Mouse (Mus musculus): ENCODE measurements around the gene Enox1.

Enox1 gene

GRCm38 (mm10) chr14:77272931-77273446 lies 116.4 kb downstream of the Enox1 start:
- in situ Hi-C loops (cut with MboI, MseI): no loop called here

- in situ Hi-C loops (cut with MboI, MseI): no loop called here
Measured at GRCm38 (mm10) chr14:77273721-77274120, 117.2 kb downstream of the Enox1 start.

GRCm38 (mm10) chr14:77275607-77276006 lies 119.0 kb downstream of the Enox1 start:
- in situ Hi-C loops (cut with MboI, MseI): no loop called here

GRCm38 (mm10) chr14:77279143-77279542 lies 122.6 kb downstream of the Enox1 start:
- in situ Hi-C loops (cut with MboI, MseI): no loop called here

GRCm38 (mm10) chr14:77280454-77280853 lies 123.9 kb downstream of the Enox1 start:
- in situ Hi-C loops (cut with MboI, MseI): no loop called here

- in situ Hi-C loops (cut with MboI, MseI): no loop called here
Measured at GRCm38 (mm10) chr14:77280893-77281292, 124.3 kb downstream of the Enox1 start.

- in situ Hi-C loops (cut with MboI, MseI): no loop called here
Measured at GRCm38 (mm10) chr14:77283939-77284338, 127.4 kb downstream of the Enox1 start.

GRCm38 (mm10) chr14:77285453-77285852 lies 128.9 kb downstream of the Enox1 start:
- in situ Hi-C loops (cut with MboI, MseI): no loop called here

GRCm38 (mm10) chr14:77291756-77292155 lies 135.2 kb downstream of the Enox1 start:
- in situ Hi-C loops (cut with MboI, MseI): no loop called here

- in situ Hi-C loops (cut with MboI, MseI): no loop called here
Measured at GRCm38 (mm10) chr14:77297039-77297438, 140.5 kb downstream of the Enox1 start.

GRCm38 (mm10) chr14:77298327-77298726 lies 141.8 kb downstream of the Enox1 start:
- in situ Hi-C loops (cut with MboI, MseI): no loop called here

GRCm38 (mm10) chr14:77309571-77309970 lies 153.0 kb downstream of the Enox1 start:
- in situ Hi-C loops (cut with MboI, MseI): no loop called here

GRCm38 (mm10) chr14:77311456-77311855 lies 154.9 kb downstream of the Enox1 start:
- in situ Hi-C loops (cut with MboI, MseI): no loop called here

GRCm38 (mm10) chr14:77319396-77319795 lies 162.8 kb downstream of the Enox1 start:
- in situ Hi-C loops (cut with MboI, MseI): no loop called here

- in situ Hi-C loops (cut with MboI, MseI): no loop called here
Measured at GRCm38 (mm10) chr14:77324348-77324747, 167.8 kb downstream of the Enox1 start.

- in situ Hi-C loops (cut with MboI, MseI): no loop called here
Measured at GRCm38 (mm10) chr14:77327693-77328092, 171.1 kb downstream of the Enox1 start.

- in situ Hi-C loops (cut with MboI, MseI): no loop called here
Measured at GRCm38 (mm10) chr14:77329791-77330190, 173.2 kb downstream of the Enox1 start.

GRCm38 (mm10) chr14:77343662-77344340 lies 187.2 kb downstream of the Enox1 start:
- in situ Hi-C loops (cut with MboI, MseI): loop anchor here (10.0 kb wide), 1 partner anchor 681 kb away; no protein-coding TSS in a partner anchor

- in situ Hi-C loops (cut with MboI, MseI): loop anchor here (10.0 kb wide), 1 partner anchor 679 kb away; no protein-coding TSS in a partner anchor
Measured at GRCm38 (mm10) chr14:77346296-77346695, 189.7 kb downstream of the Enox1 start.

- in situ Hi-C loops (cut with MboI, MseI): no loop called here
Measured at GRCm38 (mm10) chr14:77351803-77352352, 195.3 kb downstream of the Enox1 start.

GRCm38 (mm10) chr14:77362662-77363061 lies 206.1 kb downstream of the Enox1 start:
- in situ Hi-C loops (cut with MboI, MseI): no loop called here

GRCm38 (mm10) chr14:77368411-77368810 lies 211.8 kb downstream of the Enox1 start:
- in situ Hi-C loops (cut with MboI, MseI): no loop called here

- in situ Hi-C loops (cut with MboI, MseI): no loop called here
Measured at GRCm38 (mm10) chr14:77369070-77369469, 212.5 kb downstream of the Enox1 start.
